Mouse (Mus musculus): Measurements from ENCODE around the gene Itpkb. TPM values are rescaled to one million over a fixed set of nuclear protein-coding genes. Genes with fewer than 3 reads are reported as not detected.
"Not testable (repeated sequence)": the region's sequence is repeated elsewhere in the genome, so short reads cannot be mapped to it uniquely, and the experiment has no call there.

The Itpkb gene
- total and polyA plus RNA-seq, 3 experiments: 25.3 to 76.4 (median 45.6) TPM

GRCm38 (mm10) chr1:180367045-180367619 is 36.8 kb downstream of the Itpkb start:
- no peak for DNase-seq

GRCm38 (mm10) chr1:180367626-180368025 is 37.3 kb downstream of the Itpkb start:
- DNase-seq: no peak

GRCm38 (mm10) chr1:180368112-180368511 is 37.8 kb downstream of the Itpkb start:
- DNase-seq: no peak

GRCm38 (mm10) chr1:180368646-180369045 is 38.4 kb downstream of the Itpkb start:
- no peak for DNase-seq

GRCm38 (mm10) chr1:180370858-180371652 is 40.8 kb downstream of the Itpkb start:
- peak; percentile 58 for DNase-seq

- not testable (repeated sequence) for DNase-seq
These were observed 42.0 kb downstream of the Itpkb start for GRCm38 (mm10) chr1:180372258-180372657.

- DNase-seq: no peak
These were observed 46.3 kb downstream of the Itpkb start for GRCm38 (mm10) chr1:180376598-180376997.

GRCm38 (mm10) chr1:180379559-180379958 is 49.3 kb downstream of the Itpkb start:
- no peak for DNase-seq

GRCm38 (mm10) chr1:180382358-180382757 is 52.1 kb downstream of the Itpkb start:
- no peak for DNase-seq

GRCm38 (mm10) chr1:180383884-180384283 is 53.6 kb downstream of the Itpkb start:
- no peak for DNase-seq

- DNase-seq: peak; percentile 69
These were observed 54.2 kb downstream of the Itpkb start for GRCm38 (mm10) chr1:180384486-180384885.

- peak; percentile 50 for DNase-seq
These were observed 55.0 kb downstream of the Itpkb start for GRCm38 (mm10) chr1:180385308-180385707.

GRCm38 (mm10) chr1:180386951-180387749 is 56.9 kb downstream of the Itpkb start:
- DNase-seq: peak; percentile 100

GRCm38 (mm10) chr1:180387750-180388480 is 57.6 kb downstream of the Itpkb start:
- DNase-seq: no peak

GRCm38 (mm10) chr1:180388481-180388880 is 58.2 kb downstream of the Itpkb start:
- DNase-seq: no peak

- not testable (repeated sequence) for DNase-seq
These were observed 59.0 kb downstream of the Itpkb start for GRCm38 (mm10) chr1:180389213-180389760.

GRCm38 (mm10) chr1:180390321-180390731 is 60.0 kb downstream of the Itpkb start:
- DNase-seq: peak; percentile 72

GRCm38 (mm10) chr1:180390746-180391574 is 60.7 kb downstream of the Itpkb start:
- DNase-seq: peak; percentile 62

- DNase-seq: no peak
These were observed 61.3 kb downstream of the Itpkb start for GRCm38 (mm10) chr1:180391575-180391945.

- DNase-seq: no peak
These were observed 62.0 kb downstream of the Itpkb start for GRCm38 (mm10) chr1:180392137-180392798.

All from adrenal gland, adult 2 months (tissue).